Mouse (Mus musculus) forebrain, postnatal 0 days (tissue): Measurements from ENCODE around the gene Zbtb20. TPM values are rescaled to one million over a fixed set of nuclear protein-coding genes. Genes with fewer than 3 reads are reported as not detected.

Experiments used
- ATAC-seq: fragments of 200-750 bp; cut with Nextera tagmentation; 2 replicates; pipeline ENCODE4 v1.8.0; 2017; ENCODE audit warnings: mild to moderate bottlenecking, moderate library complexity
- DNase-seq: peaks from one replicate; pipeline ENCODE4 v3.0.0-alpha.2; 2015
- H3K27ac ChIP-seq: fragments of 300-500 bp; sonication (generic); 2 replicates; pipeline ENCODE4 v1.5.1; 2014; ENCODE audit warnings: low read depth, mild to moderate bottlenecking, antibody characterized with exemption, low read length, moderate library complexity, mixed read lengths
- H3K27me3 ChIP-seq: fragments of 300-500 bp; sonication (generic); 2 replicates; pipeline ENCODE4 v1.6.1; 2014; ENCODE audit warnings: mild to moderate bottlenecking, low read length, mixed read lengths; ENCODE audit not compliant: insufficient read depth
- H3K36me3 ChIP-seq: fragments of 300-500 bp; sonication (generic); 2 replicates; pipeline ENCODE4 v1.6.1; 2014; ENCODE audit warnings: mild to moderate bottlenecking, moderate library complexity; ENCODE audit not compliant: insufficient read depth
- H3K4me1 ChIP-seq: fragments of 300-500 bp; sonication (generic); 2 replicates; pipeline ENCODE4 v1.6.1; 2014; ENCODE audit warnings: antibody characterized with exemption; ENCODE audit not compliant: insufficient read depth
- H3K4me2 ChIP-seq: fragments of 300-500 bp; sonication (generic); 2 replicates; pipeline ENCODE4 v1.6.1; 2014; ENCODE audit warnings: low read depth, mild to moderate bottlenecking, moderate library complexity
- H3K4me3 ChIP-seq: fragments of 300-500 bp; sonication (generic); 2 replicates; pipeline ENCODE4 v1.5.1; 2014; ENCODE audit warnings: low read depth, low read length, mixed read lengths
- H3K9ac ChIP-seq: fragments of 300-500 bp; sonication (generic); 2 replicates; pipeline ENCODE4 v1.6.1; 2014; ENCODE audit warnings: mild to moderate bottlenecking
- H3K9me3 ChIP-seq: fragments of 300-500 bp; sonication (generic); 2 replicates; pipeline ENCODE4 v1.6.1; 2016; ENCODE audit warnings: low read length
- CTCF ChIP-seq: sonication (generic); IDR thresholded peaks from 2 replicates; pipeline ENCODE4 v1.5.1; 2016; ENCODE audit warnings: antibody characterized with exemption, control low read depth, low read depth
- WGBS: fragments of 180-500 bp; shearing (Covaris S2); extraction: QIAGEN DNeasy Blood & Tissue Kit; methylation state at CpG from one replicate; pipeline ENCODE4 v1.1.7; 2014; 5-methylcytosine and 5-hydroxymethylcytosine counted together
- polyA plus RNA-seq: library from polyadenylated mRNA; unstranded; fragments of >200 nt; fragmentation: Nextera tagmentation; extraction: Ambion mirVana; gene quantifications from 2 replicates; pipeline ENCODE4 v1.2.1, GENCODE M21; 2015
- total RNA-seq: library from RNA; depleted of rRNA; stranded (reverse); fragments of >200 nt; gene quantifications from 2 replicates; pipeline ENCODE4 v1.2.3, GENCODE M21; 2014

Gene Zbtb20
- total and polyA plus RNA-seq, 2 experiments from 2014 or later: 63.4 to 90.9 TPM

GRCm38 (mm10) chr16:43393382-43393781 is 517.7 kb downstream of the Zbtb20 start:
- Histone ChIP-seq H3K27ac (no peak overlapping the region), H3K4me3 (no peak overlapping the region), H3K4me1 (no peaks in the 10 kb centered on the region), H3K4me2 (no peak overlapping the region), H3K36me3 (no peaks in the 10 kb centered on the region), H3K9ac (no peak overlapping the region), H3K27me3 (no peaks in the 10 kb centered on the region), H3K9me3 (no peaks in the 10 kb centered on the region)
- no peak for ATAC-seq
- no peak for DNase-seq
- TF ChIP-seq CTCF: no peak
- WGBS: 93% methylated on average over 4 of the region's 4 CpGs

DNA sequence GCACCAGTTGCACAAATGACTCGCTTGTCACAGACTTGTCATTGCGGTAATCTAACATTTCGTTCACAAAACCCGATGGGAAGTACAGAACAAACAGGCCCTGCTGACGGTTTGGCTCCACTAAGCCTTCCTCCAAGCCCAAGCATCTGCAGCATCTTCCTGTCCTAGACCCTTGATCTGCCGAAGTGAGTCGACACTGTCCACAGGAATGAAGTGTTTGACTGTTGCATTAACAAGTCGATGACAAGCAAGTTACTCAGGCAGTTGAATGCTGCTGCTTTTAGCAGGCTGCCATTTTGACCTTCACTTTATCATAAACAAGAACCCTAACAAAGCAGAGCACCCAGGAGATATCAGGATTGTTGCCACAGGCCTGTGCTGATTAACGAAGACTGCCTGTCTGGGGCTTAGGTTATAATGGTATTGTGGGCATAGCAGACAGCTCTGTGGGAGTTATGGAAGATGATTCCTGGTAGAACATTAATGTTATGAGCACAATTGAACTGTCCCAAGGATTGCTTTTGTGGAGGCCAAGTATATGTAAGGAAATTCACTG is 518.4 kb downstream of the Zbtb20 start:
- Histone ChIP-seq H3K27me3 (no peaks in the 10 kb centered on the region), H3K36me3 (no peaks in the 10 kb centered on the region), H3K4me2 (no peak overlapping the region), H3K4me1 (no peaks in the 10 kb centered on the region), H3K9me3 (no peaks in the 10 kb centered on the region), H3K27ac (no peak overlapping the region), H3K4me3 (no peak overlapping the region), H3K9ac (no peak overlapping the region)
- DNase-seq: no peak
- ATAC-seq: no peak
- no peak for TF ChIP-seq CTCF
- WGBS: 75% methylated on average over 9 of the region's 9 CpGs

DNA sequence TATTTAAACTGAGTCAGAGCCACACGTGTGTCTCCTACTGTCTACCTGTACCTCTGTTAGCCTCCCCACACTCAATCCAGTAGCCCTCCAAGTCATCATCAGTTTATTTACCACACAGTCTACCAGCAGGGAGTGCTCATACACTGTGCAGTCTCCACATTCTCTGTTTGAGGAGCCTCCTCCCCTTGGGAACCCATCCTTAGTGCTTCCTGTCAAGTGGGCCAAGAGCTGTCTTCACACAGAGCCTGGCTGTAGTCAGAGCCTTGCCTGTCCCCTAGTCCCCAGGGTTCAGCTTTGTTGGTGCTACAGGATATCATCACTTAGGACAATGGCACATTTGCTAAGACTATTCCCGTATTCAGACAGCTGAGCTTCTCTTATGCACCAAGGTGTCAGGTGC is 519.1 kb downstream of the Zbtb20 start:
- H3K27ac ChIP-seq: no peak overlapping the region
- no peak for DNase-seq
- ATAC-seq: no peak

GRCm38 (mm10) chr16:43396849-43397628 is 521.4 kb downstream of the Zbtb20 start:
- H3K4me1 ChIP-seq: no peaks in the 10 kb centered on the region
- 91% methylated on average over 11 of the region's 11 CpGs for WGBS
- no peak overlapping the region for H3K4me3 ChIP-seq
- H3K4me2 ChIP-seq: no peak overlapping the region
- ATAC-seq: no peak
- H3K27me3 ChIP-seq: no peaks in the 10 kb centered on the region
- H3K9ac ChIP-seq: no peak overlapping the region
- DNase-seq: no peak
- H3K27ac ChIP-seq: no peak overlapping the region
- H3K9me3 ChIP-seq: no peaks in the 10 kb centered on the region
- TF ChIP-seq CTCF: no peak
- H3K36me3 ChIP-seq: no peaks in the 10 kb centered on the region

More for the DNA sequence above, 519.1 kb downstream of the Zbtb20 start:
- H3K36me3 ChIP-seq: no peaks in the 10 kb centered on the region
- no peak overlapping the region for H3K4me3 ChIP-seq
- TF ChIP-seq CTCF: peak; percentile 46
- H3K9me3 ChIP-seq: no peaks in the 10 kb centered on the region
- no peak overlapping the region for H3K4me2 ChIP-seq
- H3K4me1 ChIP-seq: no peaks in the 10 kb centered on the region
- no peaks in the 10 kb centered on the region for H3K27me3 ChIP-seq
- H3K9ac ChIP-seq: no peak overlapping the region
- WGBS: 81% methylated on average over 2 of the region's 2 CpGs

GRCm38 (mm10) chr16:43397629-43398323 is 522.1 kb downstream of the Zbtb20 start:
- Histone ChIP-seq H3K4me1 (no peaks in the 10 kb centered on the region), H3K9ac (no peak overlapping the region), H3K27me3 (no peaks in the 10 kb centered on the region), H3K4me3 (no peak overlapping the region), H3K9me3 (no peaks in the 10 kb centered on the region), H3K27ac (no peak overlapping the region), H3K36me3 (no peaks in the 10 kb centered on the region), H3K4me2 (no peak overlapping the region)
- 95% methylated on average over 3 of the region's 3 CpGs for WGBS
- ATAC-seq: no peak
- TF ChIP-seq CTCF: no peak
- no peak for DNase-seq

- ATAC-seq: no peak
- H3K4me1 ChIP-seq: no peaks in the 10 kb centered on the region
- H3K27ac ChIP-seq: no peak overlapping the region
- H3K9me3 ChIP-seq: no peaks in the 10 kb centered on the region
- H3K4me3 ChIP-seq: no peak overlapping the region
- DNase-seq: no peak
- H3K4me2 ChIP-seq: no peak overlapping the region
- no peaks in the 10 kb centered on the region for H3K27me3 ChIP-seq
- no peaks in the 10 kb centered on the region for H3K36me3 ChIP-seq
- no peak for TF ChIP-seq CTCF
- H3K9ac ChIP-seq: no peak overlapping the region
Observed at GRCm38 (mm10) chr16:43399428-43399827, 523.7 kb downstream of the Zbtb20 start.

DNA sequence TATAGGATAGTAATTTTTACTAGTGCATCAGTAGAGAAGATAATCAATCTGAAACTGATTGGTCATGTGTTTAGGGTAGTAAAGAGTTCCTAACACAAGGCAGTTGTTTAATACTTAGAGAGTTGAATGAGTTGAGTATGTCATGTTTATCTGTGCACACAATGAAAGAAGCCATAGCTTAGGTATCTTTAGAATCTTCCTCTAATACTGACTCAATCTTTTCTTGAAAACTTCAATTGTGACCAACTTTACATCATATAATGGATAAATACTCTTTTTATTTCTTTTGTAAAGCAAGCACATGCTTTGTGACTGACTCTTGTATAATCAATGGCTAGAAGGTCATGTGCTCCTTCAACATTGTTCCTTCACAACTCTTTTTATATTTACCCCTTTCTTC is 524.4 kb downstream of the Zbtb20 start:
- Histone ChIP-seq H3K27ac (no peak overlapping the region), H3K9ac (no peak overlapping the region), H3K9me3 (no peaks in the 10 kb centered on the region), H3K4me3 (no peak overlapping the region), H3K4me2 (no peak overlapping the region), H3K36me3 (no peaks in the 10 kb centered on the region), H3K4me1 (no peaks in the 10 kb centered on the region), H3K27me3 (no peaks in the 10 kb centered on the region)
- no peak for DNase-seq
- no peak for TF ChIP-seq CTCF
- ATAC-seq: no peak
